Mouse (Mus musculus): ENCODE data around the gene Dync1li1.

Gene Dync1li1

GRCm38 (mm10) chr9:114688252-114688952 lies at the start of gene Dync1li1:
Dync1li1 (plus strand) TSS chr9:114688790.
- in situ Hi-C loops (cut with MboI, MseI) = loop anchor here (5.0 kb wide), 1 partner anchor 36 kb away; no protein-coding TSS in a partner anchor

- in situ Hi-C loops (cut with MboI, MseI) = no loop called here
Observed at GRCm38 (mm10) chr9:114639186-114639748, 49.3 kb upstream of the Dync1li1 start.

GRCm38 (mm10) chr9:114639839-114640646 lies 48.5 kb upstream of the Dync1li1 start, which contains the start of gene Cnot10:
Cnot10 (minus strand) TSS chr9:114640184.
- in situ Hi-C loops (cut with MboI, MseI) = no loop called here

- in situ Hi-C loops (cut with MboI, MseI) = loop anchor here (5.0 kb wide), 2 partner anchors 80 to 665 kb away; partner anchors contain the start of gene Stt3b
Observed at GRCm38 (mm10) chr9:114646556-114647505, 41.8 kb upstream of the Dync1li1 start.

- in situ Hi-C loops (cut with MboI, MseI) = loop anchor here (5.0 kb wide), 2 partner anchors 80 to 665 kb away; partner anchors contain the start of gene Stt3b
Observed at GRCm38 (mm10) chr9:114647506-114648432, 40.8 kb upstream of the Dync1li1 start.

DNA sequence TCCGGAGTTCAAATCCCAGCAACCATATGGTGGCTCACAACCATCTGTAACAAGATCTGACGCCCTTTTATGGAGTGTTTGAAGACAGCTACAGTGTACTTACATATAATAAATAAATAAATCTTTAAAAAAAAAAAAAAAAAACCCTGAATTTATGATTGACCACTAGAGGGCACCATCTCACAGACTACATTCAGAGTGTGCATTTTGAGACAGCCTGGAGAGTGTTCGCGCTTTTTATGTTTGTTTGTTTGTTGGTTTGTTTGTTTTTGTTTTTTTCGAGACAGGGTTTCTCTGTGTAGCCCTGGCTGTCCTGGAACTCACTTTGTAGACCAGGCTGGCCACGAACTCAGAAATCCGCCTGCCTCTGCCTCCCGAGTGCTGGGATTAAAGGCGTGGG lies 40.1 kb upstream of the Dync1li1 start:
- in situ Hi-C loops (cut with MboI, MseI) = loop anchor here (5.0 kb wide), 2 partner anchors 79 to 664 kb away; partner anchors contain the start of gene Stt3b

DNA sequence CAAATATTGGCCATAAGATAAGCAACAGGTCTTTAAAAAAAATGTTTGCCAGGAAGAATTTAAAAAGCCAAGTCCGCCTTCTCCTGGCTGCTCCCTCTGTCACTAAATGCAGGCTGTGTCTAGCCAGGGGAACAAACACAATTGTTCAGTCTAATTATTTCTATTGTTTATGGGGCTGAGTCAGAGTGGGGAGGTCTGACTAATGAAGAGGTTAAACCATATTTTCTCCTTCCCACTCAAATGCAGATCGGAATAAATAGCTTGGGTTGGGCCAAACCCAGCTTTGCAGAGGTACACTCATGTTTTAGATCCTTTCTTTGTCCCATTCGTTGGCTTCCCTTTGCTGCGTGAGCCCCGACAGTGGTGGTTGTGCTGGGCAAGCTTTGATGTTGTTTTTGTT lies 39.2 kb upstream of the Dync1li1 start:
- in situ Hi-C loops (cut with MboI, MseI) = loop anchor here (5.0 kb wide), 2 partner anchors 78 to 663 kb away; partner anchors contain the start of gene Stt3b

GRCm38 (mm10) chr9:114650938-114651634 lies 37.5 kb upstream of the Dync1li1 start:
- in situ Hi-C loops (cut with MboI, MseI) = loop anchor here (5.0 kb wide), 1 partner anchor 36 kb away; the partner anchor contains the start of gene Dync1li1

GRCm38 (mm10) chr9:114655356-114655755 lies 33.2 kb upstream of the Dync1li1 start:
- in situ Hi-C loops (cut with MboI, MseI) = no loop called here

- in situ Hi-C loops (cut with MboI, MseI) = no loop called here
Observed at GRCm38 (mm10) chr9:114656701-114657100, 31.9 kb upstream of the Dync1li1 start.

GRCm38 (mm10) chr9:114660506-114660905 lies 28.1 kb upstream of the Dync1li1 start:
- in situ Hi-C loops (cut with MboI, MseI) = no loop called here

DNA sequence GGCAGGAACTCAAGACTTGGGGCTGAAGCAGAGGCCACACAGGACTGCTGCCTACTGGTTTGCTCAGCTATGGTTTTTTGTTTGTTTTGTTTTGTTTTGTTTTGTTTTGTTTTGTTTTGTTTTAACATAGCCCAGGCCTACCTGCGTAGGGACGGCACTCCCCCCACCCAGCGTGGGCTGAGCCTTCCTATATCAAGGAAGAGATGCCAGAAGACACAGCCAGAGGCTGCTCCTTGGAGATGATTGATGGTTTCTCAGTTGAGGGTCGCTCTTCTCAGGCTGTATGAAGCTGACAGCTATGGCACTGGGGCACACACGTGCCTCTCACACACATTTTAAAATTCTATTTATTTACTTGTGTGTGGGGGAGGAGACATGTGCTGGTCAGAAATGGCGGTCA lies 27.6 kb upstream of the Dync1li1 start:
- in situ Hi-C loops (cut with MboI, MseI) = no loop called here

DNA sequence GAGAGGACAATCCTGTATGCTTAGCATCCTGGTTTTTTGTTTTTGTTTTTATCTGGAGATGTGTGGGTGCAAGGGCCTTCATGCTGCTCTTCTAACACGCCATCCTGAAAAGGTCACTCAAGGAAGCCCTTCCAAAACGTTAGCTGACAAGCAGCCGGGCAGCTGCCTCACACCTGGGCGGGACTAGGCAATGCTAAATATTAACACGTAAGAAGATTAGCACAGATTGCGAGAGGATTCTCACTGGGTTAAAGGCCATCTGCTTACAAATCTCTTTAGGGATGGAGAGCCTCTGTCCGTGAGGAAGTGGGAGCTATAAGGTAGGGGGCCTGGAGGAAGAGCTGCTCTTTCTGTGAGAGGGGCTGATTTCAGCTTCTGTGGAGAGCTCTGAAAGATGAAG lies 26.6 kb upstream of the Dync1li1 start:
- in situ Hi-C loops (cut with MboI, MseI) = no loop called here

GRCm38 (mm10) chr9:114663782-114664181 lies 24.8 kb upstream of the Dync1li1 start:
- in situ Hi-C loops (cut with MboI, MseI) = no loop called here

DNA sequence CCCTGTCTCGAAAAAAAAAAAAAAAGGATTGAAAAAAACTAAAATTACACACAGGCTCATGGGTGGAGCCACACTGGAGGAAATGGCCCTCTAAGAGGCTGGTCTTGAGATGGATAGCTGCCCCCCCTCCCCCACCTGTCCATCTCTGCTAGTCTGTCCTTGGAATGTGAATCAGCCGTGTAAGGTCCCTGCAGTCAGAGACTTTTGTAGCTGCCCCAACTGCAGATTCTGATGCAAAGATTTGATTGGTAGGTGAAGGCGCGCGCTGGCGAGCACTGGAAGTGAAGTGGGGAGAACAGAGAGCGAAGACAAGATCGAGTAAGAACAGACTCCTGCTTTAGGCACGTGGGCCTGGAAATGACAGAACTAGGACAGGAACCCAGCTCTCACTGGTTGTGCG lies 21.7 kb upstream of the Dync1li1 start:
- in situ Hi-C loops (cut with MboI, MseI) = no loop called here

DNA sequence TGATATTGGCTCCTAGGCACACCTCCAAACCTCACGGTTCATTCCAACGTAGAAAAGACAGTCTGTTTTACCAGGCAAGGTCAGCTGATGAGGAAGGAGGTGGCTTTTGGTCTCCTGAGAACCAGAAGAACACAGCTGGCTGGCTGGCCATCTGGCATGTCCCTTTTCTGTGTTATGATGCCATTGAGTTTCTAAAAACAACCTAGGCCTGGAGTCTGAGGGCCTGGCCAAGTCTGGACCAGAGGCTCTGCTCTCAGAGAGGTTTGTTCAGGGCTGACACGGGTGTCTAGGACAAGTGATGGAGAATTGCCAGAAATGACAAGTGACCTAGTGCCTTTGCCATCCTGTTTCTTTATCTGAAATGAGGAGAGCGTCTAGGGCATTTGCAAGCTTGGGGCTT lies 20.5 kb upstream of the Dync1li1 start:
- in situ Hi-C loops (cut with MboI, MseI) = no loop called here

GRCm38 (mm10) chr9:114669011-114669410 lies 19.6 kb upstream of the Dync1li1 start:
- in situ Hi-C loops (cut with MboI, MseI) = no loop called here

DNA sequence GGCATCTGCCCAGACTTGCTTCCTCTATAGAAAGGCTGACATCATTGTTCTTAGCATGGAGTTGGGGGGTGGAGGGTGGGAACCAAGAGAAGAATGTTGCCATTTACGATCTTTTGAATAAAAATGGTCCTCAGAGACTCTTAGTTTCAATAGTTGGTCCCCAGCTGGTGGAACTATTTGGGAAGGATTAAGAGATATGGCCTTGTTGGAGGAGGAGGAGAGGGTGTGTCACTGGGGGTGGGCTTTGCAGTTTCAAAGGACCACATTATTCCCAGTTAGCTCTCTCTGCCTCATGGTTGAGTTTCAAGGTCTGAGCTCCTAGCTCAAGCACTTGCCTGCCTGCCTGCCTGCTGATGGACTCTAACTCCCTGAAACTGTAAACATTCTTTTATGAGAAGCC lies 16.6 kb upstream of the Dync1li1 start:
- in situ Hi-C loops (cut with MboI, MseI) = no loop called here

Data from T-helper 1 cell (primary cell).